Mouse (Mus musculus): ENCODE results near the gene Atrnl1. TPM values are rescaled to one million over a fixed set of nuclear protein-coding genes. Genes with fewer than 3 reads are reported as not detected.
A peak's percentile ranks its signal among the peaks of the same experiment; 100 is the strongest.
"Not testable (repeated sequence)": the region's sequence is repeated elsewhere in the genome, so short reads cannot be mapped to it uniquely, and the experiment has no call there.

Gene Atrnl1
- polyA plus RNA-seq, 1 experiment from 2014 or later, result 5.1 TPM

DNA sequence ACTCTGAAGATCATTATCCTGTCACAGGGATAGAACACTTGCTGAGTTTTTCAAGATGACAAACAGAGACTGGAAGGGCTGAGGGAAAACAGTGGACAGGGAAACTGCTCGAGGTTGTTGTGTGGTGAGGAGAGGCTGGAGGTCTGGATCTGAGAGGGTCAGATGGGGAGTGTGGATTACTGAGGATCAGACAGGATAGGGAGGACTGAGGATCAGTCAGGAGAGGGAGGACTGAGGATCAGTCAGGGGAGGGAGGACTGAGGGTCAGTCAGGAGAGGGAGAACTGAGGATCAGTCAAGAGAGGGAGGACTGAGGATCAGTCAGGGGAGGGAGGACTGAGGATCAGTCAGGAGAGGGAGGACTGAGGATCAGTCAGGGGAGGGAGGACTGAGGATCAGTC, 269.0 kb downstream of the Atrnl1 start:
- H3K27ac ChIP-seq; H3K4me3 ChIP-seq; DNase-seq (ENCODE audit: low spot score); H3K27me3 ChIP-seq (ENCODE audit: insufficient read depth, poor library complexity, severe bottlenecking); H3K4me1 ChIP-seq; H3K9me3 ChIP-seq; H3K36me3 ChIP-seq: not testable (repeated sequence)
- WGBS, result 69% methylated on average over 1 of the region's 1 CpGs

DNA sequence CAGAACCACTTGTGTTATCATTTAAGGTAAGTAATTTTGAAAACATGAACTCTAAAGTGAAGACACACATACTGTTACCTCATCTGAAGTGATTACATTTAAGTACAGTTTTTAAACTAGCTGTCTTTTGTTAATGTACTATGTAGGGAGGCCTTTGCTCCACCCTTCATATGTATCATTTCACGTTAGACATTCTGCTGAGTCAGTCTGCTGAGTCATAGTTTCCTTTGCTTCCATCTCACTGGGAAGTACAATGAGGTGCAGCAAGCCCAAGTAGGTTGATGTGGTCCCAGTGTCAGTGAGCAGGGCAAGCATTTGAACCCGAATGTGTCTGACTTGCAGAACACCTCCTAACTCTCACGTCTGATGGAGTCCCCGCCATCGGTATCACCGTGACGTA, 271.1 kb downstream of the Atrnl1 start:
- Histone ChIP-seq H3K9me3 (no peaks in the 10 kb centered on the region), H3K4me3 (no peak overlapping the region), H3K36me3 (no peaks in the 10 kb centered on the region), H3K4me1 (no peaks in the 10 kb centered on the region), H3K27me3 (ENCODE audit: insufficient read depth, poor library complexity, severe bottlenecking) (no peaks in the 10 kb centered on the region), H3K27ac (no peak overlapping the region)
- WGBS, result 89% methylated on average over 7 of the region's 7 CpGs
- DNase-seq (ENCODE audit: low spot score), result no peak

DNA sequence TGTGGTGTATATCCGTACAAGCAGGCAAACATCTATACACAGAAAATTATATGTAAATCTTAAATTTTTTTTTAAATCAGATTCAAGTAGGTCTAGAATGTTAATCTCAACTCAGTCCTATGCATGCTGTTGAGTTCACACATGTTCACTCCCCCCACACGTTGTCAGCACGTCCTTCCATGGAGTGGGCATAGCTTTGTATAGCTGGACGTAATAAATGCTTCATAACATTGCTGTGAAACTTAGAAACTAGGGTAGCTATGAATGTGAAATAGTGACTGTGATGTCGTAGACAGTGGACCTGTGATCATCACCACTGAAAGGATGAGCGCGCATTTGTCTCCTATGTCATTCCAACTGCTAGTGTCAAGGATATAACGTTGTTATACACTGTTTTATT, 278.0 kb downstream of the Atrnl1 start:
- 90% methylated on average over 8 of the region's 8 CpGs for WGBS
- DNase-seq (ENCODE audit: low spot score), result no peak
- no peak overlapping the region for H3K27ac ChIP-seq

GRCm38 (mm10) chr19:57889741-57890140, 278.9 kb downstream of the Atrnl1 start:
- H3K9me3 ChIP-seq, result no peaks in the 10 kb centered on the region
- no peaks in the 10 kb centered on the region for H3K36me3 ChIP-seq
- H3K27ac ChIP-seq, result no peak overlapping the region
- no peak overlapping the region for H3K4me3 ChIP-seq
- H3K4me1 ChIP-seq, result peaks cover 16% of the 10 kb centered on the region; the same call in 1 of the 2 replicates
- DNase-seq (ENCODE audit: low spot score), result no peak
- no peaks in the 10 kb centered on the region for H3K27me3 ChIP-seq (ENCODE audit: insufficient read depth, poor library complexity, severe bottlenecking)
- WGBS, result 21% methylated on average over 3 of the region's 3 CpGs

More for the DNA sequence above, 278.0 kb downstream of the Atrnl1 start:
- peaks cover 16% of the 10 kb centered on the region; the same call in 1 of the 2 replicates for H3K4me1 ChIP-seq
- no peaks in the 10 kb centered on the region for H3K27me3 ChIP-seq (ENCODE audit: insufficient read depth, poor library complexity, severe bottlenecking)
- no peaks in the 10 kb centered on the region for H3K9me3 ChIP-seq
- H3K36me3 ChIP-seq, result no peaks in the 10 kb centered on the region
- no peak overlapping the region for H3K4me3 ChIP-seq

DNA sequence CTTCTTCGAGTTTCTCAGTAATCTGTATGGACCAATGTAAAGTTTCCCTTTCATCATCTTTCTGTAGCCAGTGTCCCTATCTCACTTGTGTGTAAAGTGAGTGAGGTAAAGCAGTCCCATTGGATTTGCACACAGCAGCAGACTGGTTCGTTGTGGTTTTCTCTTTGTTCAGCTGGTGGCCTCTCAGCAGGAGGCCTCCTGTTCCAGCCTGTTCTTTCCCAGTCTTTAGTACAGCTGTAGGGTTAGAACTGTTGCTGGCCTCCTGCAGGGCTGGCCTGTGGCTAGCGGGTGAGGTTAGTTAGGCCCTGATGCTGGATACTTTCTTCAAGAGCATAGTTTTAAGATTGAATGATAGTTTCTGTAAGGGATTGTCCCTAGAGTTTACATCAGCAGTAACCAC, 280.1 kb downstream of the Atrnl1 start:
- H3K9me3 ChIP-seq, result no peaks in the 10 kb centered on the region
- H3K36me3 ChIP-seq, result no peaks in the 10 kb centered on the region
- H3K4me1 ChIP-seq, result peaks cover 16% of the 10 kb centered on the region; the same call in 1 of the 2 replicates
- 46% methylated on average over 3 of the region's 3 CpGs for WGBS
- H3K27ac ChIP-seq, result peak overlapping the region; percentile 16; the same call in 1 of the 2 replicates
- H3K4me3 ChIP-seq, result no peak overlapping the region
- no peaks in the 10 kb centered on the region for H3K27me3 ChIP-seq (ENCODE audit: insufficient read depth, poor library complexity, severe bottlenecking)
- no peak for DNase-seq (ENCODE audit: low spot score)

GRCm38 (mm10) chr19:57894191-57894590, 283.4 kb downstream of the Atrnl1 start:
- no peak for DNase-seq (ENCODE audit: low spot score)
- Histone ChIP-seq H3K36me3 (no peaks in the 10 kb centered on the region), H3K4me1 (peaks cover 13% of the 10 kb centered on the region; the same call in 1 of the 2 replicates), H3K9me3 (no peaks in the 10 kb centered on the region), H3K27me3 (ENCODE audit: insufficient read depth, poor library complexity, severe bottlenecking) (no peaks in the 10 kb centered on the region), H3K4me3 (no peak overlapping the region), H3K27ac (no peak overlapping the region)
- 42% methylated on average over 1 of the region's 1 CpGs for WGBS

DNA sequence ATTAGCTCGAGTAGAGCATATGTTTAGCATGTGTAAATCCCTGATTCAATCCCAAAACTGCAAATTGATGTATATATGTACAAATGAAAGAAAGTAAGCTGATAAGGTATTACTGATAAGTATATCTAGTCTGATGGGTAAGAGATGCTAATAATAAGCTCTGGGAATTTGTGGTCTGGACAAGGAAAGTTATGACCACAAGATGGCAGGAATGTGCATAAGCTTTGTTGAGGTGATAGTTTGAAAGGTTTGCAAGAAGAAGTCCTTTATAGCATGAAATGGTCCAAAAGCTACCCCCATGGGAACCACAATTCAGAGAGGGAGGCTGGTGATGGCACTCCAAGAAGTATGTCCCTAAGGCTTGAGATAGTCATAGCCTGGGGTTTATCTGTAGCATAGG, 289.2 kb downstream of the Atrnl1 start:
- Histone ChIP-seq H3K36me3 (no peaks in the 10 kb centered on the region), H3K4me1 (no peaks in the 10 kb centered on the region), H3K9me3 (no peaks in the 10 kb centered on the region), H3K4me3 (no peak overlapping the region), H3K27me3 (ENCODE audit: insufficient read depth, poor library complexity, severe bottlenecking) (no peaks in the 10 kb centered on the region), H3K27ac (no peak overlapping the region)
- WGBS, result 85% methylated on average over 1 of the region's 1 CpGs
- no peak for DNase-seq (ENCODE audit: low spot score)

- Histone ChIP-seq H3K27me3 (ENCODE audit: insufficient read depth, poor library complexity, severe bottlenecking) (no peaks in the 10 kb centered on the region), H3K36me3 (no peaks in the 10 kb centered on the region), H3K4me3 (no peak overlapping the region), H3K9me3 (no peaks in the 10 kb centered on the region), H3K27ac (no peak overlapping the region), H3K4me1 (no peaks in the 10 kb centered on the region)
- DNase-seq (ENCODE audit: low spot score), result no peak
- 89% methylated on average over 6 of the region's 6 CpGs for WGBS
These were observed 298.6 kb downstream of the Atrnl1 start for GRCm38 (mm10) chr19:57909466-57909865.

- no peak for DNase-seq (ENCODE audit: low spot score)
- Histone ChIP-seq H3K36me3 (no peaks in the 10 kb centered on the region), H3K27me3 (ENCODE audit: insufficient read depth, poor library complexity, severe bottlenecking) (no peaks in the 10 kb centered on the region), H3K27ac (no peak overlapping the region), H3K9me3 (no peaks in the 10 kb centered on the region), H3K4me3 (no peak overlapping the region), H3K4me1 (no peaks in the 10 kb centered on the region)
- 82% methylated on average over 6 of the region's 6 CpGs for WGBS
These were observed 299.8 kb downstream of the Atrnl1 start for GRCm38 (mm10) chr19:57910650-57911049.

DNA sequence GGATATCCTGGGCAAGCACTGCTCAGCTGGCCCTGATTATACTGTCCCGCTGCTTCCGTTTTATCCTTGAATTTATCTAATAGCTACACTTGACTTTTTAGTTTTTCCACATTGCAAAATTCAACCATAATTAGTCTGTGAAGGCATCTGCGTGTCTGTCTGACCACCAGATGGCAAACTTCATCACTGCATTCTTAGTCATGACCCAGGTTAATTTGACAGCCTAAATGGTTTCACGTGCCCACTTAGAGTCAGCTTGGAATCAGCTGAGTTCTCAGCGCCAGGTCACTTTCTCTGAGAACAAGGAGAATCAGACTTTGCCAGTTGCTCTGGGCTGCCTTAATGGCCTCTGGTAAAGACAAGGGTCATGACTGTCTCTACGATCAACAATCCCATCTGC, 305.5 kb downstream of the Atrnl1 start:
- DNase-seq (ENCODE audit: low spot score), result no peak
- no peaks in the 10 kb centered on the region for H3K27me3 ChIP-seq (ENCODE audit: insufficient read depth, poor library complexity, severe bottlenecking)
- H3K4me3 ChIP-seq, result no peak overlapping the region
- H3K9me3 ChIP-seq, result peaks cover 4% of the 10 kb centered on the region
- peaks cover 3% of the 10 kb centered on the region; the same call in 1 of the 2 replicates for H3K36me3 ChIP-seq
- WGBS, result 76% methylated on average over 6 of the region's 6 CpGs
- no peaks in the 10 kb centered on the region for H3K4me1 ChIP-seq
- H3K27ac ChIP-seq, result no peak overlapping the region

GRCm38 (mm10) chr19:57922991-57923390, 312.2 kb downstream of the Atrnl1 start:
- H3K4me1 ChIP-seq, result peaks cover 7% of the 10 kb centered on the region; the same call in 1 of the 2 replicates
- no peak overlapping the region for H3K27ac ChIP-seq
- peaks cover 3% of the 10 kb centered on the region; the same call in 1 of the 2 replicates for H3K36me3 ChIP-seq
- H3K4me3 ChIP-seq, result no peak overlapping the region
- H3K9me3 ChIP-seq, result peaks cover 4% of the 10 kb centered on the region
- WGBS, result 82% methylated on average over 5 of the region's 5 CpGs
- DNase-seq (ENCODE audit: low spot score), result no peak
- no peaks in the 10 kb centered on the region for H3K27me3 ChIP-seq (ENCODE audit: insufficient read depth, poor library complexity, severe bottlenecking)

DNA sequence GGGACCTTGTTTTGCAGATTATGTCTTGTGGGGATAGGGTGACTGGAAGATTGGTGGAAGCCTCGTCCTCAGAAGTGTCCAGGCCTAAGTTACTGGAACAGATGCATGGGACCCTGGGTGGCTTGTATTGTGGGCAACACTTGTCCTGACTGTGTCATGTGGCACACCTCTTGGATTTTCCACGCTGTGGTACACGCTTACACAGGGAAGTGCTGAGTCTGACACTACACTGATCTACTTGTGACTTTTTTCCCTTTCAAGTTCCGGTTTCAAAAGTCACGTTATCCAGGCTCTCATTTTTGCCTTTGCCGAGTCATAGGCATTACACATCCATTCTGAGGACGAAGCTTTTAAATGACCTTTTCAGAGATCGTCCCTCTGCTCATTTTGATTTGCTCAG, 314.0 kb downstream of the Atrnl1 start:
- DNase-seq (ENCODE audit: low spot score), result no peak
- H3K4me1 ChIP-seq, result peaks cover 10% of the 10 kb centered on the region; the same call in 1 of the 2 replicates
- H3K36me3 ChIP-seq, result peaks cover 3% of the 10 kb centered on the region; the same call in 1 of the 2 replicates
- H3K9me3 ChIP-seq, result peaks cover 4% of the 10 kb centered on the region
- H3K27me3 ChIP-seq (ENCODE audit: insufficient read depth, poor library complexity, severe bottlenecking), result no peaks in the 10 kb centered on the region
- no peak overlapping the region for H3K4me3 ChIP-seq
- WGBS, result 81% methylated on average over 8 of the region's 8 CpGs
- H3K27ac ChIP-seq, result no peak overlapping the region

- DNase-seq (ENCODE audit: low spot score), result no peak
- Histone ChIP-seq H3K9me3 (peaks cover 3% of the 10 kb centered on the region), H3K27me3 (ENCODE audit: insufficient read depth, poor library complexity, severe bottlenecking) (no peaks in the 10 kb centered on the region), H3K4me3 (no peak overlapping the region), H3K27ac (no peak overlapping the region), H3K36me3 (peaks cover 3% of the 10 kb centered on the region; the same call in 1 of the 2 replicates), H3K4me1 (peaks cover 10% of the 10 kb centered on the region; the same call in 1 of the 2 replicates)
- WGBS, result 80% methylated on average over 10 of the region's 10 CpGs
These were observed 314.8 kb downstream of the Atrnl1 start for GRCm38 (mm10) chr19:57925681-57926080.
